Mouse (Mus musculus): ENCODE data around the gene Col13a1. TPM values are rescaled to one million over a fixed set of nuclear protein-coding genes. Genes with fewer than 3 reads are reported as not detected.

Gene Col13a1
- polyA plus RNA-seq, 1 experiment from 2014 or later: 3.6 TPM

DNA sequence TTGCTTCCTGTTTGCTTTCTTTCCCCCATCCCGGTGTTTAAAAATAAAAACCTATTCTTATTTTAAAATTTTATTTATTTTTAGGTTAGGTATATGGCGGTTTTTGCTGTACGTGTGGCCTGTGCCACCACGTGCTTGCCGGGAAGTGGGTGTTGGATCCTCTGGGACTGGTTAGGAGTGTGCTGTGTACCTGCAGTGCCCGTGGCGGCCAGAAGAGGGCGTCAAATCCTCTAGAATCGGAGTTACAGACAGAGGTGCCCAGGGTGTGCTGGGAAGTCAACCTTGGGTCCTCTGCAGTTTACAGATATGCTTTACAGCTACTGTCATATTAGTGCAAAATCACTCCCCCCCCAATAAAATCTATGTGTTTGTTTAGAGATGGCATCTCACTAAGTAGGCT lies 158.9 kb downstream of the Col13a1 start:
- DNase-seq (ENCODE audit: low spot score): no peak
- Histone ChIP-seq H3K27me3 (ENCODE audit: low read depth, poor library complexity, severe bottlenecking) (no peaks in the 10 kb centered on the region), H3K4me1 (no peaks in the 10 kb centered on the region), H3K9me3 (replicated peaks) (no peaks in the 10 kb centered on the region), H3K27ac (replicated peaks) (no peak overlapping the region), H3K36me3 (no peaks in the 10 kb centered on the region), H3K4me3 (no peak overlapping the region)
- WGBS: 58% methylated on average over 9 of the region's 9 CpGs

DNA sequence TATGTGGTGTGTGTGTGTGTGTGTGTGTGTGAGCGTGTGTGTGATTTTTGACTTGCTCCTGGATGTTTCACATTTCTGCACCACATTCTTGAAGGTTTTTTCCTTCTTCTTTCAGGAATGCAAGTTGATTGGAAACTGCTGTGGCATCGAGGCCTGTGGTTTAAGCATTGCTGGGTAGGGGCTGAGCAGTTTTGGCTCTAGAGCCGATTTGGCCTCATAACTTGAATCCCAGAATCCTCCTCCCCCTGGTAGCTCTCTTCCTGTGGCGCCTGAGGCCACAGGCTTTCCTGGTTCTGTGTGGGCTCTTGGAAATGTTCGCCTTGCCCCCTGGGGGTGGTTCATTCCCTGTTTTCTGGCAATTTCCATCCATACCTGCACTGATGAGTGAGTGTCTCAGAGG lies 166.9 kb downstream of the Col13a1 start:
- DNase-seq (ENCODE audit: low spot score): no peak
- 63% methylated on average over 5 of the region's 5 CpGs for WGBS
- Histone ChIP-seq H3K27ac (replicated peaks) (no peak overlapping the region), H3K36me3 (no peaks in the 10 kb centered on the region), H3K4me1 (no peaks in the 10 kb centered on the region), H3K27me3 (ENCODE audit: low read depth, poor library complexity, severe bottlenecking) (no peaks in the 10 kb centered on the region), H3K4me3 (no peak overlapping the region), H3K9me3 (replicated peaks) (no peaks in the 10 kb centered on the region)

DNA sequence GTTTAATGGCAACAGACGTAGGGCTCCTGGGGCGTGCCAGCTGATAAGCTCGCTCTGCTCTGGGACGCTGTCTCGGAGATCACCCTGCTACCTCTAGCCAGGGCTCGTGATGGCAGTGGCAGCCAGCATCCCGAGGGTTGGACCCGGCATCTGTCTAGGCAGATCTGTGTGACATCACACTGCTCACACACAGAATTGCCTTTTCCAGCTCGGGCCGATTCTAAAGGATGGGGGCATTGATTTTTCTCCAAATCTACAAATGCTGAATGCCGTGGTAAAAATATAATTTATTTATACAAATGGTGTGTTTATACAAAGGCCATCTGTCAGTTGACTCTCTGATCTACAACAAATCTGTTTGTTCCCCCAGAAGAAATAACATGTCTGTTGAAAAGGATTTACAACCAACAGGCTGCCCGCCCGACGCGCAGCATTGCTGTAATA lies 180.8 kb downstream of the Col13a1 start:
- no peak overlapping the region for H3K27ac ChIP-seq (replicated peaks)
- DNase-seq (ENCODE audit: low spot score): no peak
- no peaks in the 10 kb centered on the region for H3K36me3 ChIP-seq
- H3K9me3 ChIP-seq (replicated peaks): no peaks in the 10 kb centered on the region
- H3K4me3 ChIP-seq: no peak overlapping the region
- WGBS: 89% methylated on average over 15 of the region's 15 CpGs
- H3K4me1 ChIP-seq: no peaks in the 10 kb centered on the region
- H3K27me3 ChIP-seq (ENCODE audit: low read depth, poor library complexity, severe bottlenecking): no peaks in the 10 kb centered on the region

DNA sequence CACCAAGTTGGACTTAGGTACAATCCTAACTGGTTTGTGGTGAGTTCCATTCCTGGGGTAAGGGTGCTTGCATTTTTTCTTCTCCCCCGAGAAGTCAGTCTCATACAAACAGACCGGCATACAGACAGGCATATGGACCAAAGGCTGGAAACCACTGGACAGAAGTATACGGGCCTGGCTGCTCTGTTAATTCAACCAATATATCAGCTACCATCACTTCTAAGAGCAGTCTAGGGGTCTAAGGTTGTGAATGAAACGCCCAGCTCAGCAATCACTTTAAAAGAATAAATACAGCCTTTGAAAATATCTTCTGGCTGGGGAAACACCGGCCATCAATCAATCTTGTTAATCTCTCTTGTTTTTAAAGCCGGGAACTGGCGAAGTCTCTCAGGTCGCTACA lies 183.4 kb downstream of the Col13a1 start:
- no peaks in the 10 kb centered on the region for H3K36me3 ChIP-seq
- H3K27me3 ChIP-seq (ENCODE audit: low read depth, poor library complexity, severe bottlenecking): no peaks in the 10 kb centered on the region
- 61% methylated on average over 8 of the region's 8 CpGs for WGBS
- H3K4me3 ChIP-seq: no peak overlapping the region
- H3K4me1 ChIP-seq: no peaks in the 10 kb centered on the region
- no peak overlapping the region for H3K27ac ChIP-seq (replicated peaks)
- no peak for DNase-seq (ENCODE audit: low spot score)
- no peaks in the 10 kb centered on the region for H3K9me3 ChIP-seq (replicated peaks)

DNA sequence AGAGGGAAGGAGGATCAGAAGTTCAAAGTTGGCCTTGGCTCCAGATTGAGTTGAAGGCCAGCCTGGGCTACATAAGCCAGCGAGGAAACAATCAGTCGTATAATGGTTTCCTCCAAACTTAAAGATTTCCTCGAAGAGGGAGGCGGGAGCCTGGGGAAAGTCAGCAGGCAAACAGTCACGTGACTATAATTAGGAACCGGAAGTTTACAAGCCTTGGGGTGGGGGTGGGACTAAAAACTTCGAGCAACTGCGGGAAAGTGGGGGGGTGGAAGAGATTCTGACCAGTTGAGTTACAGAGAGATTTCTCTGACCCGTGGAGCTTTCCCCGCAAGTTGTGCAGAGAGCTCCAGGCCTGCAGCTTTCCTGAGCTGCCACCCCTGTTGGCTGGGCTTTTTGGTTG lies 183.9 kb downstream of the Col13a1 start:
- no peaks in the 10 kb centered on the region for H3K27me3 ChIP-seq (ENCODE audit: low read depth, poor library complexity, severe bottlenecking)
- WGBS: 73% methylated on average over 10 of the region's 10 CpGs
- no peaks in the 10 kb centered on the region for H3K9me3 ChIP-seq (replicated peaks)
- no peak overlapping the region for H3K4me3 ChIP-seq
- H3K4me1 ChIP-seq: no peaks in the 10 kb centered on the region
- no peak overlapping the region for H3K27ac ChIP-seq (replicated peaks)
- DNase-seq (ENCODE audit: low spot score): no peak
- H3K36me3 ChIP-seq: no peaks in the 10 kb centered on the region

DNA sequence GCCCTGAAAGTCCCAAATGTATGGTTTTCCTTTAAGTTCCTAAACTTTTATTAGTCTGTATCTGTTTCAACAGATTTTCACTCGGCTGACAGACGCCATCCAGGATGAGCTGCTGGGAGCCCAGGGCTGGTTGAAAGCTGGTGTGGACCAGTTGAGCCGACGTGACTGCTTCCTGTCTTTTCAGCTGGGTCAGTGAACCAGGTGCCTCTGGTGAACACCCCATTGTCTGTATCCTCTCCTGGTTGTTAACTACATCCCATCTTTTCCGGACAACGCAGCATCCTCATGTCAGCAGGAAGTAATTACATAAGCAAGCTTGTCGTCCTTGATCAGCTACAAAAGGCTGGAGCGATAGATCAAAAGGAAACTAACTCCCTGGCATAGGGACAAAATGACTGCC lies 185.9 kb downstream of the Col13a1 start:
- Histone ChIP-seq H3K36me3 (no peaks in the 10 kb centered on the region), H3K4me1 (0 out of 2 replicates have a peak, but pooled peaks cover 1% of the 10 kb centered on the region), H3K4me3 (no peak overlapping the region), H3K27ac (replicated peaks) (no peak overlapping the region), H3K27me3 (ENCODE audit: low read depth, poor library complexity, severe bottlenecking) (no peaks in the 10 kb centered on the region), H3K9me3 (replicated peaks) (no peaks in the 10 kb centered on the region)
- WGBS: 58% methylated on average over 8 of the region's 8 CpGs
- DNase-seq (ENCODE audit: low spot score): no peak

DNA sequence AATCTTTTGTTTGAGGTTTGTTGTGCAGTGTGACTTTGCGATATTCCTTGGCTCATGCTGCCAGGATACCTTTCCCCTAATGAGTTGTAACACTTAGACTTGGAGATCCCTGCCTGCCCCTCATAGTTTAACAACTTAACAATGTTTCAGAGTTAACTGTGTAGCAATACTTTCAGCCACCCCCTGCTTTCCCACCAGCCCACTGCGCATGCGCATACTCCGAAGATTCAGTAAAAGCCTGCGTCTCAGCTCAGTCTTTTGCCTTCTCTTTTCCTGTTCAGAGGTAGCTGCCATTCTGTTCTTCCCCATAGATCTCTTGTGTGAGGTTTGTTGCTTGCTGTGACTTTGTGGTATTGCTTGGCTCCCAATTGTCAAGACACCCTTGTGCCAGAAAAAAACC lies 190.4 kb downstream of the Col13a1 start:
- 95% methylated on average over 5 of the region's 5 CpGs for WGBS
- no peak overlapping the region for H3K4me3 ChIP-seq
- H3K27ac ChIP-seq (replicated peaks): no peak overlapping the region
- peaks cover 17% of the 10 kb centered on the region for H3K4me1 ChIP-seq
- H3K27me3 ChIP-seq (ENCODE audit: low read depth, poor library complexity, severe bottlenecking): no peaks in the 10 kb centered on the region
- no peak for DNase-seq (ENCODE audit: low spot score)
- H3K9me3 ChIP-seq (replicated peaks): no peaks in the 10 kb centered on the region
- no peaks in the 10 kb centered on the region for H3K36me3 ChIP-seq

Other genes starting within 250 kb of the Col13a1 start
- gene H2afy2, start 195.0 kb downstream of the Col13a1 start, polyA plus RNA-seq (2016; fragmentation: Nextera tagmentation; extraction: Ambion mirVana): 309 and 330 TPM in 2 replicates
- 0.89 and 0.90 TPM in 2 replicates for gene Neurog3, start 154.0 kb upstream of the Col13a1 start, polyA plus RNA-seq (2016; fragmentation: Nextera tagmentation; extraction: Ambion mirVana)
- 19.3 and 23.4 TPM in 2 replicates for gene Fam241b, start 164.8 kb upstream of the Col13a1 start, polyA plus RNA-seq (2016; fragmentation: Nextera tagmentation; extraction: Ambion mirVana)